Mouse (Mus musculus): Measurements from ENCODE around the gene Gtf3c5. TPM values are rescaled to one million over a fixed set of nuclear protein-coding genes. Genes with fewer than 3 reads are reported as not detected.

Gtf3c5 gene
- polyA plus RNA-seq (2014; fragmentation: Nextera tagmentation; extraction: Ambion mirVana), result 28.0 and 30.7 TPM in 2 replicates

DNA sequence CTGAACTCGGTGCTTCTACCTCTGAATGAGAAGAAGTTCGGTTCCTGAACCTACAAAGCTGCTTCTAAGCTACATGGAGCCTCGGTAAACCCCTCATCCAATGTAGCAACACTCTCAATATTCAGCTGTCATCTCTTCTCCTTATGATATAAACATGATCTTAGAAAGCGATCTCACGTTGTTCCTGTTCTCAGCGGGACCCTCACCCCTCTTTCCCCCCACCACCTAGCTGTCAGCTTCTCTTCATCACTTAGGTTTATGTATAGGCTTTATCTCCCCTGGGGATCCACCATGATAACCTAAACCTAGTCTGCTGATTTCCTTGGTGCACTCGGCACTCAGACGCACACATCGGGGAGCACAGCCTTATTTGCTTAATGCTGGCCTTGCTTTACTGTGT is at the start of gene Gtf3c5:
Gene Gtf3c5 (minus strand): TSS at position 101 of the 400 bp plus-strand sequence.
- Histone ChIP-seq H3K27ac (ENCODE audit: low read depth, low read length) (peak within 1 kb of the TSS; percentile 89), H3K27me3 (ENCODE audit: control insufficient read depth, insufficient read depth, low read length) (no peaks in the 10 kb centered on the region), H3K36me3 (ENCODE audit: control insufficient read depth, insufficient read depth, low read length) (0 out of 2 replicates have a peak, but pooled peaks cover 9% of the 10 kb centered on the region), H3K9me3 (ENCODE audit: control insufficient read depth, low read length) (no peaks in the 10 kb centered on the region), H3K4me3 (ENCODE audit: low read depth, low read length) (peak within 1 kb of the TSS; percentile 60), H3K4me1 (ENCODE audit: control insufficient read depth, insufficient read depth, low read length) (peaks cover 10% of the 10 kb centered on the region), H3K4me2 (ENCODE audit: low read depth, low read length) (peak within 1 kb of the TSS; percentile 70), H3K9ac (replicated peaks; ENCODE audit: low read depth, low read length) (peak within 1 kb of the TSS; percentile 69)
- ATAC-seq (ENCODE audit: low read depth), result no peak
- 77% methylated on average over 9 of the region's 9 CpGs for WGBS

DNA sequence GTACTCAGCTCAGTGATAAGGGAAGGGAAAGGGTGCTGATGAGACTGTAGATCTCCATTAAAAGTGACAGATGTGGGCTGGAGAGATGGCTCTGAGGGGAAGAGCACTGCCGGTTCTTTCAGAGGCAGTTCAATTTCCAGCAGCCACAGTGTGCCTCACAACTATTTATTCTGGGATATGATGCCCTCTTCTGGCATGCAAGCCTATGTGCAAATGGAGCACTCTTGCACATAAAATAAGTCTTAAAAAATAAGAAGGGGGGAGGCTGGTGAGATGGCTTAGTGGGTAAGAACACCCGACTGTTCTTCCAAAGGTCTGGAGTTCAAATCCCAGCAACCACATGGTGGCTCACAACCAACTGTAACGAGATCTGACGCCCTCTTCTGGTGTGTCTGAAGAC is 49.6 kb upstream of the Gtf3c5 start:
- Histone ChIP-seq H3K4me2 (ENCODE audit: low read depth, low read length) (no peak overlapping the region), H3K4me1 (ENCODE audit: control insufficient read depth, insufficient read depth, low read length) (peaks cover 5% of the 10 kb centered on the region; the same call in 1 of the 2 replicates), H3K36me3 (ENCODE audit: control insufficient read depth, insufficient read depth, low read length) (no peaks in the 10 kb centered on the region), H3K27ac (ENCODE audit: low read depth, low read length) (no peak overlapping the region), H3K9me3 (ENCODE audit: control insufficient read depth, low read length) (no peaks in the 10 kb centered on the region), H3K9ac (replicated peaks; ENCODE audit: low read depth, low read length) (no peak overlapping the region), H3K27me3 (ENCODE audit: control insufficient read depth, insufficient read depth, low read length) (no peaks in the 10 kb centered on the region), H3K4me3 (ENCODE audit: low read depth, low read length) (no peak overlapping the region)
- 55% methylated on average over 4 of the region's 4 CpGs for WGBS
- no peak for ATAC-seq (ENCODE audit: low read depth)

DNA sequence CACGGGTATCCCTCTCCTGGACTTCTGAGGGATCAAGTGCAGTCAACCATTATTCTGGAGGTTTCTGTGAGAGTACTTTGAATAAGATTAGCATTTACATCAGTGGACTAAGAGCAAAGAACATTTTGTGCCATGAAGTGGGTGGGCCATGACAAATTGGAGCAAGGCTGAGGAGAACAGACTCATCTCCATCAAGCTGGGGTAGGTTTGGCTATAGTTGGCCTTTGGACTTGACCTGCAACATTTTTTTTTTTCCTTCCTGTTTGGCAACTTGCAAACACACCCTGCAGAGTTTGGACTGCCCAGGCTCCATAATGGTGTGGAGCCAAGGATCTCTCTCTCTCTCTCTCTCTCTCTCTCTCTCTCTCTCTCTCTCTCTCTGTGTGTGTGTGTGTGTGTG is 49.1 kb upstream of the Gtf3c5 start:
- WGBS, result 54% methylated on average over 1 of the region's 1 CpGs

DNA sequence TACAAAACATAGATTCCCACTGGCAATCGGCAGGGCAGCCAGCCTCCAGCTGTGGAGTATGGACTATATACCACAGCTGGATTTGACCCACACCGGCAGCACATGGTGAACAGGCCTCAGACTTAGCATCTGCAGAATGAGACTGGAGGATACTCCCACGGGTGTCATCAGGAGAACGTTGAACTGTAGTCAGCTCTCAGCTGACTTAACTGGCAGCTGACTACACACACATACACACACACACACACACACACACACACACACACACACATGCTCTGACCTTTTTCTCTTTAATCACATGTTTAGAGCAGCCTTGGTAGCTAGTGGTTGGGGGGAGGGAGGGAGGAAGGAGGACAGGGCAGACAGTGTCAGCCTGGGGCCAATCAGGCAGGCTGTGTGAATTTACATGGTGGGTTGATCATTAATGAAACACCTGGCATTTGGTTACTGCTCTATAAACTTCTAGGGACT is 46.4 kb upstream of the Gtf3c5 start:
- no peak overlapping the region for H3K27ac ChIP-seq (ENCODE audit: low read depth, low read length)
- no peak overlapping the region for H3K9ac ChIP-seq (replicated peaks; ENCODE audit: low read depth, low read length)
- WGBS, result 15% methylated on average over 4 of the region's 4 CpGs
- no peaks in the 10 kb centered on the region for H3K36me3 ChIP-seq (ENCODE audit: control insufficient read depth, insufficient read depth, low read length)
- no peak overlapping the region for H3K4me3 ChIP-seq (ENCODE audit: low read depth, low read length)
- H3K9me3 ChIP-seq (ENCODE audit: control insufficient read depth, low read length), result no peaks in the 10 kb centered on the region
- H3K4me1 ChIP-seq (ENCODE audit: control insufficient read depth, insufficient read depth, low read length), result peaks cover 5% of the 10 kb centered on the region; the same call in 1 of the 2 replicates
- no peak for ATAC-seq (ENCODE audit: low read depth)
- no peaks in the 10 kb centered on the region for H3K27me3 ChIP-seq (ENCODE audit: control insufficient read depth, insufficient read depth, low read length)
- no peak overlapping the region for H3K4me2 ChIP-seq (ENCODE audit: low read depth, low read length)

More for the DNA sequence above, 49.1 kb upstream of the Gtf3c5 start:
- Histone ChIP-seq H3K27me3 (ENCODE audit: control insufficient read depth, insufficient read depth, low read length) (no peaks in the 10 kb centered on the region), H3K9me3 (ENCODE audit: control insufficient read depth, low read length) (no peaks in the 10 kb centered on the region), H3K36me3 (ENCODE audit: control insufficient read depth, insufficient read depth, low read length) (no peaks in the 10 kb centered on the region), H3K4me1 (ENCODE audit: control insufficient read depth, insufficient read depth, low read length) (peaks cover 5% of the 10 kb centered on the region; the same call in 1 of the 2 replicates), H3K27ac (ENCODE audit: low read depth, low read length) (no peak overlapping the region), H3K4me2 (ENCODE audit: low read depth, low read length) (no peak overlapping the region), H3K4me3 (ENCODE audit: low read depth, low read length) (no peak overlapping the region), H3K9ac (replicated peaks; ENCODE audit: low read depth, low read length) (no peak overlapping the region)
- ATAC-seq (ENCODE audit: low read depth), result no peak

DNA sequence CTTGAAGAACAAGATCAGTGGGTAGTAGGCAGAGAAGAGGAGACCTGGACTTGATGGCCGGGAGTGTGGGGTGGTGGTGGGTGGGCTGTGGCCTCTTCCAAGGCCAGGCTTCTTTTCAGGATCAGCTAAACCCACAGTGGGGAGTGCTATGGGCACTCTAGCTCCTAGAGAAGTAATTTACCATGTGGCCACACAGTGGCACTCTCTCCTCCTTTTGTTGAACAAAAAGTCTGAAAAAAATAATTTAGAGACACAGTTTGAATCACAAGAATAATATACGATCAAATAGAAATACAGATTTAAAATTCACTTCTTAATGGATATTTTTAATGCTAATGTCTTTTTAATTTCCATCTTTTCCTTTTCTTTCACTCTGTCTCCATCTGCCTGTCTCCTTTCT is 44.5 kb upstream of the Gtf3c5 start:
- Histone ChIP-seq H3K9ac (replicated peaks; ENCODE audit: low read depth, low read length) (no peak overlapping the region), H3K9me3 (ENCODE audit: control insufficient read depth, low read length) (no peaks in the 10 kb centered on the region), H3K27me3 (ENCODE audit: control insufficient read depth, insufficient read depth, low read length) (no peaks in the 10 kb centered on the region), H3K27ac (ENCODE audit: low read depth, low read length) (no peak overlapping the region), H3K4me2 (ENCODE audit: low read depth, low read length) (no peak overlapping the region), H3K4me3 (ENCODE audit: low read depth, low read length) (no peak overlapping the region), H3K36me3 (ENCODE audit: control insufficient read depth, insufficient read depth, low read length) (no peaks in the 10 kb centered on the region), H3K4me1 (ENCODE audit: control insufficient read depth, insufficient read depth, low read length) (peaks cover 5% of the 10 kb centered on the region; the same call in 1 of the 2 replicates)
- WGBS, result 73% methylated on average over 2 of the region's 2 CpGs
- no peak for ATAC-seq (ENCODE audit: low read depth)

DNA sequence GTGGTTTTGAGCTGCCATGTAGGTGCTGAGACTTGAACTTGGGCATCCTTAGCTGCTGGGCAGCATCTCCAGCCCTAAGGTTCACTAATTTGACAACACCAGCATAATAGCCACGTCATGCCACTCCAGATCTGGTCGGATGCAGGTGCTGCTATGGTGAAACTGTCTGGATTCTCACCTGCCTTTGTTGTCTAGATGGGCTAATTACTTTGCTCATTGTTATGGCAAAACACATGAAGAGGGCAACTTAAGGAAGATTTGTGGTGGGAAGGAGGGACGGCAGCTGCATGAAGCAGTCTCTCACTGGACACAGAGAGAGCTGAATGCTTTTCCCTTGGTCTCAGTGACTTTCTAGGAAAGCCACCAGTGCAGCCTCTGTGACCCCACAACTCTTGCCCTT is 42.5 kb upstream of the Gtf3c5 start:
- Histone ChIP-seq H3K4me3 (ENCODE audit: low read depth, low read length) (no peak overlapping the region), H3K9ac (replicated peaks; ENCODE audit: low read depth, low read length) (no peak overlapping the region), H3K27me3 (ENCODE audit: control insufficient read depth, insufficient read depth, low read length) (0 out of 2 replicates have a peak, but pooled peaks cover under 1% of the 10 kb centered on the region), H3K4me1 (ENCODE audit: control insufficient read depth, insufficient read depth, low read length) (peaks cover 5% of the 10 kb centered on the region; the same call in 1 of the 2 replicates), H3K9me3 (ENCODE audit: control insufficient read depth, low read length) (no peaks in the 10 kb centered on the region), H3K4me2 (ENCODE audit: low read depth, low read length) (no peak overlapping the region), H3K27ac (ENCODE audit: low read depth, low read length) (no peak overlapping the region), H3K36me3 (ENCODE audit: control insufficient read depth, insufficient read depth, low read length) (no peaks in the 10 kb centered on the region)
- ATAC-seq (ENCODE audit: low read depth), result no peak
- WGBS, result 78% methylated on average over 3 of the region's 3 CpGs

DNA sequence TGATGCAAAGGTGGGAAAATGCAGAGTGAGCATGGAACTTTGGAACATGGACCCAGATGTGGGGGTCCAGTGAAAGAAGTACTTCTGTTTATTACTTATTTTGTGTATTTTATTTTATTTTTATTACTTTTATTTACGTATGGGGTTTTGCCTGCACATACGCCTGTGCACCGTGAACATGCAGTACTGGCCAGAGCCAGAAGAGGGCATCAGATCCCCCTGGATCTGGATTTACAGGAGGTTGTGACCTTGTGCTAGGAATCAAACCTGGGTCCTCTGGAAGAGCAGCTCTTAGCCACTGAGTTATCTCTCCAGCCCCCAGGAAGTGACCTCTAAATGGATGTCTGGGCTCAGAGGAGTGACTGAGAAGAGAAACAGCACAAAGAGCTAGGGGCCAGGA is 41.3 kb upstream of the Gtf3c5 start:
- ATAC-seq (ENCODE audit: low read depth), result no peak
- H3K4me2 ChIP-seq (ENCODE audit: low read depth, low read length), result no peak overlapping the region
- H3K36me3 ChIP-seq (ENCODE audit: control insufficient read depth, insufficient read depth, low read length), result no peaks in the 10 kb centered on the region
- peaks cover 7% of the 10 kb centered on the region; the same call in 1 of the 2 replicates for H3K27me3 ChIP-seq (ENCODE audit: control insufficient read depth, insufficient read depth, low read length)
- H3K9ac ChIP-seq (replicated peaks; ENCODE audit: low read depth, low read length), result no peak overlapping the region
- H3K9me3 ChIP-seq (ENCODE audit: control insufficient read depth, low read length), result no peaks in the 10 kb centered on the region
- peaks cover 5% of the 10 kb centered on the region; the same call in 1 of the 2 replicates for H3K4me1 ChIP-seq (ENCODE audit: control insufficient read depth, insufficient read depth, low read length)
- no peak overlapping the region for H3K27ac ChIP-seq (ENCODE audit: low read depth, low read length)
- WGBS, result 93% methylated on average over 3 of the region's 3 CpGs
- no peak overlapping the region for H3K4me3 ChIP-seq (ENCODE audit: low read depth, low read length)

DNA sequence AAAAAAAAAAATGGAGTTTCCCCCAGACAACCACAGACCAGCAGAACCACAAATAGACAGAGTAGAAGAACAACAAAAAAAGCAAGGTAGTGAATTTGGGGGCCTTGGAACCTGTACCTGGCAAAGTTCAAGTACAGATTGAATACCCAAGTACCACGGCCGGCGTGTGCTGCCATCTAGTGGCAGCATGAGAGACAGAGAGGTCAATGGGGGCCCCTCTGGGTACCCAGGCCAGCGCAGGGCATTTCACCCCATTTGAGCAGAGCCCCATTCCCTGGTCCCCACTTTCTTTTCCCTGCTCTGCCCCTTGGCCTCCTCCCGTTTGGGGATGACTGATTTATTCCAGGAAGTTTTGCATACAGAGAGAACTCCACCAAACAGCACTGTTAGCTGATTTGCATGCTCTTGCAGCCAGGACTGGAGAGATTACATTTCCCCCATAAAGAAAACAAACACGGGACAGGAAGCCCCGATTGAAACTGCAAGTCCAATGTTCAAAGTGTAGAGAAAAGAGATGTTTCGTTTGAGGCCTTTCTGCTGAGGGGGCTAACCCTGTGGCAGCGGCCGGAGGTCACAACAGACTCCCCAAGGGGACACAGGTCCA is 39.1 kb upstream of the Gtf3c5 start:
- no peaks in the 10 kb centered on the region for H3K36me3 ChIP-seq (ENCODE audit: control insufficient read depth, insufficient read depth, low read length)
- H3K4me2 ChIP-seq (ENCODE audit: low read depth, low read length), result no peak overlapping the region
- ATAC-seq (ENCODE audit: low read depth), result no peak
- H3K9me3 ChIP-seq (ENCODE audit: control insufficient read depth, low read length), result no peaks in the 10 kb centered on the region
- H3K27ac ChIP-seq (ENCODE audit: low read depth, low read length), result no peak overlapping the region
- H3K4me3 ChIP-seq (ENCODE audit: low read depth, low read length), result no peak overlapping the region
- H3K27me3 ChIP-seq (ENCODE audit: control insufficient read depth, insufficient read depth, low read length), result peaks cover 7% of the 10 kb centered on the region; the same call in 1 of the 2 replicates
- H3K9ac ChIP-seq (replicated peaks; ENCODE audit: low read depth, low read length), result no peak overlapping the region
- 25% methylated on average over 10 of the region's 10 CpGs for WGBS
- no peaks in the 10 kb centered on the region for H3K4me1 ChIP-seq (ENCODE audit: control insufficient read depth, insufficient read depth, low read length)

DNA sequence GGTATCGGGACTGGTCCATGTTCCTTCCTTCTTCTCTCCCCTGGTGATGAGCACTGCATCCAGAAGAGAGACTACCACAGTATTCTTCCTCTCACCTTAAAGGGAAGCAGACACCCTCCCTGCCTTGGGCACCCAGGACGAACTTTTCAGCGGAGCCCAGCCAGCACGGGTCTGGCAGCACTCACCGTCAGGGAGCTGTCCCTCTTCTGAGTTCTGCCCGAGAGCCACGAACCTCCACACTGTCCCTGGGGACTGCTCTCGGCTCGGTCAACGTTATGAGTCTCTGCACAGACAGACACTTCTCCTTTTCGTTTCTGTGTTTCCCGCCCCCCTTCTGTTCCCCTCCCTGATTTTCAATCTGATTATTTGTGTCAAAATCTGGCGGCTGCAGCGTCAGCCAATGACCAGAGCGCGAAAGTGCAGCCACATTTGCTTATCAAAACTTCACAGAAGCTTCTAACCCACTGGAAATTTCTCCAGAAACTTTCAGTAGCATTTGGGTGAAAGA is 38.2 kb upstream of the Gtf3c5 start, which contains the start of gene Gfi1b:
Gene Gfi1b (minus strand): TSS at position 319 of the 508 bp plus-strand sequence.
- Histone ChIP-seq H3K4me2 (ENCODE audit: low read depth, low read length) (no peak within 1 kb of the TSS), H3K4me1 (ENCODE audit: control insufficient read depth, insufficient read depth, low read length) (no peaks in the 10 kb centered on the region), H3K4me3 (ENCODE audit: low read depth, low read length) (no peak within 1 kb of the TSS), H3K9ac (replicated peaks; ENCODE audit: low read depth, low read length) (no peak within 1 kb of the TSS), H3K27me3 (ENCODE audit: control insufficient read depth, insufficient read depth, low read length) (peaks cover 7% of the 10 kb centered on the region; the same call in 1 of the 2 replicates), H3K27ac (ENCODE audit: low read depth, low read length) (no peak within 1 kb of the TSS), H3K9me3 (ENCODE audit: control insufficient read depth, low read length) (no peaks in the 10 kb centered on the region), H3K36me3 (ENCODE audit: control insufficient read depth, insufficient read depth, low read length) (no peaks in the 10 kb centered on the region)
- no peak for ATAC-seq (ENCODE audit: low read depth)
- WGBS, result 7% methylated on average over 16 of the region's 16 CpGs
